Mouse (Mus musculus) adrenal gland, postnatal 14 days (tissue): ENCODE measurements at regions not wholly inside any gene's neighbourhood (a gene's known extent, or its start where the extent isn't known, plus 50 kb on each side); places are given as distances from the start of the nearest gene placed in this dataset.
A peak's percentile ranks its signal among the peaks of the same experiment; 100 is the strongest.

Source experiments
- DNase-seq: peaks from one replicate; pipeline ENCODE4 v3.0.0; 2021; ENCODE audit warnings: mixed read lengths

DNA sequence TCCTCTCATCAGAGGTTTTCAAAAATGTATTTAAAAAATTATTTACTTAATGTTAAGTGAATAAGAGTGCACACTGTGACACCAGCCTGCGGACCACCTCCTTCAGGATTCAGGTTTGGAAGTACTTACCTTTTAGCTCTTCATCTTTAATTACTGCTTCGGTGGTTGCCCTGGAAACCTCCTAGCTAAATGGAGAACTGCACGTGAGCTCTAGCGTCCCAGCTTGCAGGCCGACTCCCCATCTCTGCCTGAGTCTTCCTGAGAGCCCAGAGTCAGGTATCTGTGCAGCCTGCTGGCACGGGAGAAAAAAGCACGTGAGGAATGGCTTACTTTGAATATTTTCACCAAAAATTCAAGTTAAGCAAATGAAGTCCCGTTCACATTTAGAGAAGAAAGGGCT is 207.5 kb upstream of the Klf14 start:
- no peak for DNase-seq

DNA sequence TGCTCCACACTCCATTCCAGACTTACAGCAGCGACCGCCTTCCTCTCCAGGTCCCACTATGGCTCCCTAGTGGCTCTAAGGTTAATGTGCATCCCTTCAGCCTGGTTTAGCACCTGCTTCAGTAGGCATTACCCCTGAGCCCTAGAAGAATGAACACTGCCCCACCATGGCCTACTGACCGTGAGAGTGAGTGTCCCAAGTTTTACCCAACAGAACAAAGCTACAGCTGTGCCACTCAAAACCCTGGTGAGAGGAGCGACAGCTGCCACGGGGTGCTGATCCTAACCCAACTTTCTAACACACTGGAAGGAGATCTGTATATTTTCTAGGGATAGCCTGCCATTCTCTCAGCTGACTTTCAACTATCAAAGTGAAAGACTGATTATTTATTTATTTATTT is 208.9 kb upstream of the Klf14 start:
- no peak for DNase-seq

DNA sequence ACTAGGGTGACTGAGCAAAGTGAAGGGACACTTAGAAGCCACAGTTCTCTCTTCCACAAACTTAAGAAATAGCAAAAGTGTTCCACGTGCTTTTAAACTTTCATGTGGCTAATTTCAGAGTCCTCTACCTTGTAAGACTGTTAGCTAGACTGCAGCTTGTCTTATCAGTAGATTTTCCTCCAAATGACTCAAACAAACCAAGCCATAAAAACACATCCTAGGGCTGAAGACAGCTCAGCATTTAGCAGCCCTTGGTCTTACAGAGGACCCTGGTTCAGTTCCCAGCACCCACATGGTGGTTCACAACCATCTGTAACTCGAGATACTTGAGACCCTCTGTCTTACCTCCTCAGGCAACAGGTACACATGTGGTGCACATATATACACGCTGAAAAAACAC is 209.9 kb upstream of the Klf14 start:
- DNase-seq = no peak

DNA sequence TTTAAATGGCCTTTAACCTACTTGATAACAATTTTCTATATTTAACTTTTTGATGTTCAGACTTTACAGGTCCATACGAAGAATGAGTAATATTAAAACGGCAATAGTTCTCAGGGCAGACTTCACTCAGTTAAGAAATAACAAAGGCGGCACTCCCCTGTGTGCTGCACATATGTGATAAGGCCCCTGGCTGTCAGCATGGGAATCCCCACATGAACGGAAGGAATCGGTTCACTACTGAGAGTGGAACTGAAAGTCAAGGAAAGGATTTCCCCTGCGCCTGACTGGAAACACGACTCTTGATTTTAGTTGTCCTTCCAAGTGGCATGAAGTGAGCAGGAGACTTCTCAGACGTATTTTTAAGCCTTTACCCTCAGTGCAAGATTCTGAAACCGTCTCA is 210.5 kb upstream of the Klf14 start:
- no peak for DNase-seq

DNA sequence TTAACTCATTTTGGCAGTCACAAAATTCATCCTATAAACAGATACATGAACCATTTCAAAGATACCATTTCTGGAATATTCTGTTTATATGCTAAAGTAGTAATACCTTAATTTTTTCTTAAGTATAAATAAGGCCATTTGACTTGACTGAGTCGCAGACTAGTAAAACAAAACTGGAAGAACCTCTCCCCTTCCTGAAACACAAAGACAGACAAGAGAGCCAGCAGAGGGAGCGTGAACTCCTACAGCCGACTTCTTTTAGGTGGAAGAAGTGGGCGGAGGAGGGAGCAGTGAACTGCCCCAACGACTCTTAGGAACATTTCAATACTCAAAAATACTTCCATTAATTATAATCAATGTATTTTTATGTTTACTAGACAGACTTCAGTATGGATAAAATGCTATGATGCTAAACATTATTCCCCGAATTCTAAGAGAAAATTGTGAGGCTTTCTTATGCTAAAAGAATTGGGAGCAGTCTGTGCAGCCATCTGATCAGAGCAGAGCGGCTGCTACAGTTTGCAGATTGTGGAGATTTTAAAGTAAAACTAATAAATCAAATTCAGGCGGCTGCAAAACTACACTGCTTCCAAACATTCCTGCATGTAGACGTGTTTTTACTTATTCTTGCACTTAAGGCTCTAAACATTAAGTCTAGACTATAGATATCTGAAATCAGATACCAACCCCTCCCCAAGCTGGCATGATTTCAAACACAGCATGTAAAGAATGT is 211.2 kb upstream of the Klf14 start:
- DNase-seq = no peak

DNA sequence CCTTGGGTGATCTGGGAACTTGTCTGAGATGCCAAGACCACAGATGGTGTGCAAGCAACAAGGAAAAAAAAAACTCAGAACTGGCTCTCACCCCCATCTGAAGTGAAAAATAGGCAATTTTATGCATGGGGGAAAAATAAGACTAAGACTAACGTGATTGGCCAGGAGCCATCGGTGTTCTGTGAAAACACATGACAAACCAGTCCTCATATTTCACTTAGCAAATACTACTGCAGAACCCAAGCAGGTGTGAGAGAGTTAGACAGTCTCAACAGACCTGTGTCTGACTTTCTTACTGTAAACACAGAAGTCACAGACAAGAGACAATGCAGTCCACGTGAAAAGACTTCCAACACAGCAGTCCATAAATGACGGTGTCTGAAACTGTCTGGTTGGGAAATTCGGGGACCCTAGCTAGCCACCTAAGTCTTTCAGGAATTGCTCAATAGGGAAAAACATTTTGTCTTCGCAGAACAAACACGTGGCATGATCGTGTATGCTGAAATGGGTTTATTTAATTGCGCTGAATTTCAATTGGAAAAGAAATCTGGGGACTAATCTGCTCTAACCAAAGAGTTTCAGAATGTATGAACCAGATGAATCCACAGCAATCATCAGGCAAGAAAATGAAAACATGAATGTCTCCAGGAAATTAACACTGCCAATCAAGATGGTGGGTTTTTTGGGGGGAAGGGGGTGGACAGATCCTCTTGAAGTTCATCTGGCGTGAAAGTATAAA is 213.1 kb upstream of the Klf14 start:
- no peak for DNase-seq

DNA sequence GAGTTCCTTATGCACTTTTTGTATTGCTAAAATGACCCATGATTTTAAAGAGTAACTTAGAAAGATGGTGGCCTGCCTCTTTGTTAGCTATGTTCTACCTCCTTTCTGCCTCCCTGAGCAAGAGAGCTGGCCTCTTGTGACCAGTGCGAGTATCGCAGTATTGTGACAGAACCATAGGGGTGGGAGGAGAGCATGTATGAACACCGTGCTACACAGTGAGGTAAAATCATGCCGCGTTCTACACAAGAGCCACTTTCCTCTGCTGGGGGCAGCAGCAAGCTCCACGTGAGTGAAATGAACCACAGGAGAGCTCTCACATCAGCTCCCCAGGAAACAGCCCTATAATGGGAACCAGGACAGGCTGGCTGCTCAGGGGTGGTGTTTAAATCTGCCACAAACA is 216.9 kb upstream of the Klf14 start:
- no peak for DNase-seq

DNA sequence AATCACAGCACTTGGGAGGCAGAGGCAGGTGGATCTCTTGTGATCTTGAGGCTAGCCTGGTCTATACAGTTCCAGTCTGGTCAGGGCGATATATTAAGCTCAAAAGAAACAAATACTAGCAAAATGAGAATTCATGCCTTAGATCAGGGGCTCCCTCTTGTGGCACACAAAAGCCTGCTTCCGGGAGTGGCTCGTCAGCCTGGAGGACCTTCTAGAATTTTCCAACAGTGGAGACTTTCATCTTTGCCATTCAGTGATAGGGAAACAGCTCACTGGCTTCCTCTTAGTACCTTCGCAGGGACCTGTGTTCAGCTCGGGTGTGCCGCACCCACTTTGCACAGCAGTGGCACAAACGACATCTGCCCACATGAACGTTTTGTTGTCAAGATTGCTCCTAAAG is 217.5 kb upstream of the Klf14 start:
- peak; percentile 57 for DNase-seq

DNA sequence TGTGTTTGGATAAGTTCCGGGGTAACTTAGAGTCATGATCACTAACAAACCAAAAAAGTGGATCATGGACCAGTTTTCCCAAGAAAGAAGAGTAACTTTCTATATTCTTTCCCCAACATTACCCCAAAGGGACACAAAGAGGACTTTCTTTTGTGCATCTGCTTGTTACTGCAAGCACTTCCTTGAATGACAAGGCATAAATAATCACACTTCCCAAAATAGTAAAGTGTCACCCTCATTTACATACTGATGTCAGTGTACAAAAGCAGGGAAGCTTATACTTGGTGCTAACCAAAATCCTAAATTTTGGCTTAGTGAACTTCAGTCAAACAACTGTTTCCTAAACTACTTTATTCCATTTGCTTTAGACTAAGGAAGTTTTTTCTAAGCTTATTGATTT is 218.0 kb upstream of the Klf14 start:
- DNase-seq = no peak

DNA sequence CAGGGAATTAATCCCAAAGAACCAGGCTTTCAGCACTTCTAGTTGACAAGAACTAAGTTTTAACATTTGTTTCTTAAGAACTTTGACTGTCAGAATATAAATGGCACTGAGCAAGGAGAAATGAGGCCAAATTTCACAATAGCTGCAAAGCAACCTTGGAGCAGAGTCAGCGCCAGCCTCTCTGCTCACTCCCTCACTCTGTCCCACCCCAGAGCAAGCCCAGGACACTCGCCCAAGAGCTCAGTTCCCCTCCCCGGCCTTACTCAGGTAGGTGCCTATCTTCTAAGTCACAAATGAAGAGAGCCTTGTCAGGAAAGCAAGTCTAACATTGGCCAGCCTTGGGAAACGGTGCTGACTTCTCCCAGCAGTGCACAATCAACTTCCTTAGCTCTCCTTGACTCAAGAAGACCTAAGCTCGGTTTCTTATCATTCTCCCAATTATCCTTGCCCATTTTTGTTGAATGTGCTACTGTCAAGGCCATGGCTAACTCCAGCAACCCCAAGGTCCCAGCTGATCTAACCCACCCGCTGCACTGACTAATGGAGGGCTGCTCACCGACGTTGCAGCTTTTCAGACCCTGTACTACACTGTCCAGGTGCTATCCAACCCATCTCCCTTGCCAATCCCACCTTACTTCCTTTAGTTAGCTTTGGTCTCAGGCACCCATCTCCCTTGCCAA is 219.5 kb upstream of the Klf14 start:
- peak; percentile 76 for DNase-seq

DNA sequence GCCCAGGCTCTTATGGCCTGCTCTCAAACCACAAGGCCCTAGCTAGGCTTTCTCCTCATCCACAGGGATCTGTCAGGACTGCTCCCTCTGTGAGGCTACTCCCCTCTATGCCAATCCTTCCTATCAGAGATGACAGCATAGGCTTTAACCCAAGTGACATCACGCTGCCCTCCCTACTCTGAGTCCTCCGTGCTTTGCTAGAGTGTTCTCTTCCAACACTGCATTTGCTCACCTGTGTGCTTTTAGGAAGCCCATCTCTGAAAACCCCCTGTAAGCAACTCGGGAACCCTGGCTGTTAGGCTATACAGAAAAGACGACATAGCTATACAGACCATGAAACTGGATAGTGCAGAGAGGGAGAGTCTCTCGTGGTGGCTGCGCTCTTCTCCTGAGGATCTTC is 216.3 kb upstream of the Mkln1 start:
- DNase-seq = no peak

DNA sequence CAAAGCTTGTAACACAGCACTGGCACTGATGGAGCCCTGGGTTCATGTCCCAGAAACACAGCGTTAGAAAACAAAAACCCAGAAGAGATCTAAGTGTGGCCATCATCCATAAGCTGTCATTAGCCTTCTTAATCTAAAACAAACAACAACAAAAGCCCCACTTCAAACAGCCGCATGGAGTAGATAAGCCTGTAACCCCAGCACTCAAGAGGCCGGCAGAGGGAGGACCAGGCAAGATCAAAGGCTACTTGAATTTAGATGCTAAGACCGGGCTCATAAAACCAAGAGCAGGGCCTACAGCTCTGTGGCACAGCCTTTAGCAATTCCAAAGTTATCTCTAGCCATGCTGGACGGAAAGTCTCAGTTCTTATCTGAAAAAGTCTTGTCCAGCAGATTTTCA is 215.4 kb upstream of the Mkln1 start:
- no peak for DNase-seq

DNA sequence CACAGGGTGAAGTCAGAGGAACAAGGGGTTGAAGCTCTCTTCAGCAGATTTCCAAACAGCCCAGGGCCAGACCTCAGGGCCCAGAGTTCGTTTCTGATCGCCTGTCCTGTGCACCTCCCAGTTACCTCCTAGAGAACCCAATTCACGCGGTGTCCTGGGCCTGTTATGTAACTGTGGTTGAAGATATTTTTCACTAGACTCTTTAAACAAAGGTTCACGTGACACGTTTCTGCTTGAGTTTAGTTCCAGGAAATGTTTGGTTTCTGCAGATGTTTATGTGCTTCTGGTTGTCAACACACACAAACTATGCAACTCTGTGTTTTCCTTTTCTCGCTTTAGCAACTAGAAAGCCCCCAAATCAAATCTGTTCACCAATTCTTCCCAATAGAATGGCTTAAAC is 214.0 kb upstream of the Mkln1 start:
- DNase-seq = no peak

DNA sequence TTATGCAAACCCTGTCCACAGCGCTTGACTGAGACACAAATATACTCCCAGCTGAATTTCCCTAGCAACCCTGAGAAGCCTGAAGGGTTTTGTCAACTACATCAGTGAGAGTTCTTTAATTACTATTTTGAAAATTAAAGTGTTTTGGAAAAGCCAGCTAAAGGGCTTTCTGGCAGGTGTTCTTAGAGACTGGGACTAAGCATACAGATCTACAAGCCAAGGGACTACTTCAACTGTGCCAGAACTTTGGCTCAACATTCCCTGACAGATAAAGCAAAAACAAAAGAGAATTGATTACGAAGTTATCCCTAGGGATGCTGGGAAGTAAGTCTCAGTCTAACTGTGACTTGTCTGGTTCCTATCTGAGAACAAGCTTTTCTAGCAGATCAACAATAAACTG is 213.4 kb upstream of the Mkln1 start:
- no peak for DNase-seq

DNA sequence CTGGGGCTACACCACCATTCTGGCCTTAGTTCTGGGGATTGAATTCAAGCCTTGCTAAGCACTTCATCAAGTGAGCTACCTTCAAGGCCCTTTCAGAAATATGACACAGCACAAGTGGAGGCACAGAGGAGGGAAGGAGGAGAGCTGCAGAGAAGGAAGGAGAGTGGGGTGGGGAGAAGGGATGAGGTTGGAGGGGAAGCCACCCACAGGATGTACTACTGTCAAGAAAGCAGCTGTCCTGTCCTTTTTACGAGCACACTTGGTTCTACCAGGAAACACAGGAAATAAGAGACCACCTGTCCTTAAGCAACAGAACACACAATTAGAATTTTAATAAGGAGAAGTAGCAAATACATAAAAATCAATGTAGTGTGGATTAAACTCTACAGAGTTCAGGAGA is 210.5 kb upstream of the Mkln1 start:
- no peak for DNase-seq

DNA sequence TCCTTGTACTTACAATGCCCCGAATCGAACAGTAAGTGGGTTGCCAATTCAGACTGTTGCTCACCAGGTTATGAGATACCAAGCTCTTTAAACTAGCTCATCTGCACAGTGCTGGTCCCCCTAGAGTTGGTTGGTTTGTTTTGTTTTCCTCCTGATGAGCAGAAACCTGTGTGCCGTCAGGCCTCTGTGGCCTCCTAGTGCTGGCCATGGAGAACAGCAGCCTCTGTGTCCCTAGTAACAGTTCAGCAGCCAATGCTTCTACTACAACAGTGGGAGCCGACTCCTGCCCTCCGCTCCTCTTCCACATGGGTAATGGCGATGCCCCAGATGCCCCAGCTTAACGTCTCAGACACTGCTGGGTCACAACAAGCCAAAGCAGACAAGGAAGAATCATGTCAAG is 209.5 kb upstream of the Mkln1 start:
- peak; percentile 58 for DNase-seq

DNA sequence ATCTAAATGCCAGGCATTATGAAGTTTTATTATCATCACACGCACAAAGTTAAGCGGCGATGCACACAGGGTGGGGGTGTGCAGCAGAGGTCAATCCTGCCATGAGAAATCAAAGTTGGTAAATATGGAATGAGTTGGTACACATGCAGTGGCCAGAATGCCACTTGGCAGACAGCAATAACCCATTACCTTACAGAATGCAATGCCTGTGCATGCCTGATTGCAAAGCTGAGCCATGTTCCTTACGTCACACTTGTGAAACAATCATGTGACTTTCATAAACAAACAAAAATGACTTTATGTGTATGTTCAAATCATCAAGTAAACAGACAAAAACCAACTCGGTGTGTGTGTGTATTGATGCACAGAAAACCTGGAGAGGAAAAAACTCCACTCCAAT is 208.5 kb upstream of the Mkln1 start:
- no peak for DNase-seq

DNA sequence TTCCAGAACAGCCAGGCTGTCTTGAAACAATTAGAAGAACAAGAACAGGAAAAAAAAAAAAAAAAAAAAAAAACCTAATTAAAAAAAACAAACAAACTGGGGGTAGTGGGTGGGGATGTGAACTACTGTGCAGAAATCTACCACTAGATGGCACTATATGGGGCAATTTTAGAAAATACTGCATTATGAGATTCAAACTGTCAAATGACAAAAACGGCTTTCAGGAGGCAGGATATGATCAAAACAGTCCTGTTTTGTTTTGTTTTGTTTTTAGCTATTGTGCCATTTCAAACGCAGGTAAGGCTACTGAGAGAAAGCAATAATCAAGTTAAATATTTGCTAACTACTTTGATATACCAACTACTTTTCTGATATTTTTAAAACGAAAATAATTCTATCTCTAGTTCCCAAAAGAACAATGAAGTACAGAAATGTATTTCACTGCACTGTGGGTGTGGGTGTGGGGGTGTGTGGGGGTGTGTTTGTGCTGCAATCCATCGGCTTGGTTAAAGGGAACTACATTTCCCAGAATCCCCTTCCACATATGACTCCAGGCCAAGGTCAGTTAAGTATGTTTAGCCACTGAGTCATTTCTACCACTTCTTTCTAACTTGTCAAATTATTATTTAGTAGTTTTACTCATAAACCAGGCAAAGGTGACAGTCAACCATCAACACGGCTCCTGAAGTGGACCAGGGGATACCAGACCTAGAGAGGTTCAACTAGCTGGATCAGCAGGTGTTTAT is 207.7 kb upstream of the Mkln1 start:
- DNase-seq = no peak

DNA sequence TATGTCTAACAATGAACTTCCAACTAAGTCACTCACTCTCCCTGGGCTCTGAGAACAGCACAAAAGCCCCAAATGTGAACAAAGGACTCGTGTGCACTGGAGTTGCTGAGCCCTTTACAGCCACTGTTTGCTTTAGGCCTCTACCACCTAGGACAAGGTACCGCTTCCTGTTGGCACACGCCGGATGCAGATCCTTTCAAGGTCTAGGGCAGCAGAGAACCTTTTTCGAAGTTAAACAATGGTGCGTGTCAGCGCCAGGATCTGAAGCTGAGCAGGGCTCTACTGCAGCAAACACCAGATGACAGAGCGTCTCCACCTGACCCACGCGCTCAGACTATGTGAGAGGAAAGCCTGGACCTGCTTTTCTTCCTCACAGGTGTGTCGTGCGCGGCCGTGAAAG is 207.0 kb upstream of the Mkln1 start:
- DNase-seq = no peak

DNA sequence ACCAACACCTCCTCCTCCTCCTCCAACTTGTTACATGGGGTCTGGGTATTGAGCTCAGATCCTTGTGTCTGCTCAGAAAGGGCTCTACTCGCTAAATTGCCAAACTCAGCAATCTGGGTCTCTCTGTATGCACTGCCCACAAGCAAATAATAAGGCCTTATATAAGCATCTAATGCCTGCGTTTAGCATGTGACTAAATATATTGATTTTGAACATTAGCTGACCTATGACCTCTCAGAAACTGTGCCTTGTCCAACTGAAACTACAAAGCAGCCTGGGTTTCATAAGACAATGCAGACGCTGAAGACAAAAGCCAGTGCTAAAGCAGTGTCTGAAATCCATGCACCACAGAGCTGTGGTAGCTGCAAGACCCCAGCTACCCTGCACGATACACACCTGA is 206.3 kb upstream of the Mkln1 start:
- no peak for DNase-seq

DNA sequence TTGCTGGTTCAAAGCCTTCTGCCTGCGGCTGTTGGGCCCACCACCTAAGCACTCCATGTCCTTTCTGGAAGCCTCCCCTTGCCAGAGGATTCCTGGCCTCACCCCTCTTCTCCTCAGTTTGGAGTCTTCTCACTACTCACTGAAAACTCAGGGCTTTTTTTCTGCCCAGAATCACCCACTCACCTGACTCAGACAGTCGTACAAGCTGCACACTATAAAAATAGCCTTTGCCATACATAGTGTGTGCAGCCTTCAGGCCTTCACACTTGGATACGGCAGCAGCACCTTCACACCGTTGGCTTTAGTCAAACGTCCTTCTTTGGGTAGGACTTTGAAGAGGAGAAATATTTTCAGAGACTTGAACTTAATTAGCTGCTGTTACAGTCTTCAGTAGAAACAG is 205.3 kb upstream of the Mkln1 start:
- no peak for DNase-seq

DNA sequence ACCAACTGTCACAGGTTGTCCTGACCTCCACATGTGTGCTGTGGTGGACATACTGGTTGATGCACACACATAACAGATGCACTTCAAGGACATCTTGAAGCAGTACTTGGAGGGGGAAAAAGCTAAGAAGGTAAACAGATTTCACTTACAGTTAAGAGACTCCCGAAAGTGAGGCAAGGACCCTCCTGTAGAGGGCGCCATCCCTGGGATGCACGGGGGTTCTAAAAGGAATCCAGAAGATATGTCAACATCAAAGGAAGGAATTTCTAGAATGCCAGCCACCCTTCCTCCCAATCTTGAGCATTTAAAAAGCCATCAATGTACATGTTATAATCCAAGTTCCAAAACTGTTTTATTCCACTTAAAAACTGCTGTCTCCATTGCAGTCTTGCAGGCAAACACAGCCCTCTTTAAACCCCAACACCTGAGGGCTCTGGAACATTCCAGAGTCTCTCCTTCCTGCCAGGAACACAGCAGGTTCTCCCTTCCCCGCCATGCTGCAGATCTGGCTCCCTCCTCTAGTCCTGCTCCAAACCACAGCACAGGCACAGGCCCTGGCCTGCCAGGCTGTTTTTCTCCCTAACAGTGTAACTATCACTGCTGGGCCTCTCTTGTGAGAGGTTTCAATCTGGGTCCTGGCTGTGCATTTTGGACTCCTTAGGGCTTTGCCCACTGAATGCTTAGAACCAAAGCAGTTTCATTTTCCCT is 200.8 kb upstream of the Mkln1 start:
- DNase-seq = peak; percentile 61
